Mouse (Mus musculus): ENCODE results near the gene Krt1.
A peak's percentile ranks its signal among the peaks of the same experiment; 100 is the strongest.

The Krt1 gene

GRCm38 (mm10) chr15:101850694-101851093, at the start of gene Krt1:
Krt1 (minus strand) TSS chr15:101850794.
- no peak for DNase-seq (ENCODE audit: low spot score)

DNA sequence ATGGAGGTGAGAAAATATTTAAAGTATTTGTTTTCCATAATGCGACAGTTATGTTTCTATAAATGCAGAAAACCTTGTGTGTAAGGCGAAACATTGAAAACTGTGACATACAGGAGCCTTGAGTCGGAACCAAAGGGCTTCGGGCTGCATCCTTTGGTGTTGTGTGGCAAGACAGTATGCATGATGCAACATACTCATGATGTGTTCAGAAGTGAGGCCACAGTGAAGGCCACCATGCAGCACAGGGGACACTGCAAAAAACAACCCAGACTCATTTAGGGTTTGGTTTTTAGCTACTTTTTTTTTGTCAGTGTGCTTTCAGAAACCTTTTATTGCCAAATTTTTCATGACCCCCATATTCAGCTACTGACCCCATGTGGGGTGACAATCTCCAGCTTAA, 44.6 kb upstream of the Krt1 start:
- DNase-seq (ENCODE audit: low spot score) = no peak

DNA sequence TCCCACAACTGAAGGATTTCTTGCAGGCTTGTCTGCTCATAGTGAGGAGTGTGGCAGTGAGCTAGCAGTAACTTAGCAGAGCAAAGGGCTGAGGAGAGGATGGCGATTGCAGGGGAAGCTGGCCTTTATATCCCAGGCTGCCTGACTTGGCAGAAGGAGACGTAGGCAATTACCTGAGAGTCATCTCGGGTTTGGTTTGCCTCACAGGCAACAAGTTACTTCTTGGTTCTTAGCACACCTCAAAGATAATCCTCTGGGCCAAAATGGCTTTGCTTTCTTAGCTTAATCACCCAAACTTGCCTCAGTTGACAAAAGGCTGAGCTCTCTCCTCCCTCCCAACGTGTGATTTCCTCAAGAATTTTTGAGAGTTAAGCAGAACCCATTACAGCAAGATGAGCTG, 42.2 kb upstream of the Krt1 start, which contains the start of gene Krt76:
TSS of gene Krt76 (minus strand) at position 101 of the 400 bp plus-strand sequence.
- DNase-seq (ENCODE audit: low spot score) = no peak

- peak; percentile 13 for DNase-seq (ENCODE audit: low spot score)
Measured at GRCm38 (mm10) chr15:101879776-101880175, 29.2 kb upstream of the Krt1 start.

GRCm38 (mm10) chr15:101878041-101878440, 27.4 kb upstream of the Krt1 start:
- no peak for DNase-seq (ENCODE audit: low spot score)

- DNase-seq (ENCODE audit: low spot score) = no peak
Measured at GRCm38 (mm10) chr15:101874383-101874782, 23.8 kb upstream of the Krt1 start.

- no peak for DNase-seq (ENCODE audit: low spot score)
Measured at GRCm38 (mm10) chr15:101873231-101873630, 22.6 kb upstream of the Krt1 start.

DNA sequence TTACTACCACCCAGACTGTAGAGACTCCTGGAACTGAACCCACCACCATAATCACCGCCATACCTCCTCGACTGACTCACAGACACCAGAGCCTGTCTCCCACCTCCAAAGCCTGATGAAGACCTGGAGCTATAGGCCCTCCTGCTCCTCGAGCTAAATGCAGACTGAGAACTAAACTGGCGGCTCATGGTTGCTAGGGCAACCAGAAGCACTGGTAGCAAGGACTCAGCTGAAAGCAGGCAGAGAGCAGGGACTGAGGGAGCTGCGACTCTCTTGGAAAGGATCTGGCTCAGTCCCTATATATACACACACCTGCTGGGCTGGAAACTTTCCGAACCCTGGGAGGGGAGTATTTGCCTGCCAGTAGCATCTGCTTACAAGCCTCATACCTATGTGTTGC, 18.8 kb upstream of the Krt1 start, which contains the start of gene Krt77:
TSS of gene Krt77 (minus strand) at position 275 of the 400 bp plus-strand sequence.
- DNase-seq (ENCODE audit: low spot score) = no peak

DNA sequence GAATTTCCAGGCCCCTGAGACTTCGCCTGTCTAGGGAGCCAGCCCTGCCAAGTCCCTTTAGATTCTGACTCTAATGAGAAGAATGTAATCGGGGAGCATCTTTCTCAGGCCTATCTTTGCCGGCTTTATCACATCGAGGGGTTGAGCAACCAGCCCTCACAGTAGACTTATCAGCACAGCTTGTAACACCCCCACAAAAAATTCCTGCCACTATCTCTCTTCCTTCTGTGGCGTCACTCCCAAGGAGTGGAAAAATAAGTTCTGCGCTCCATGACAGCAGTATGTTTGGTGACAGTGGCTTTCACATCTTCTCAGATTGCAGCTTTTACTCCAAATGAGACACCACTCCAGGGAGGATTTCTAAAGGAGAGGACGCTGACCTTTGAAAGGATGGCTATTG, 16.2 kb upstream of the Krt1 start:
- DNase-seq (ENCODE audit: low spot score) = no peak

GRCm38 (mm10) chr15:101860421-101861130, 10.0 kb upstream of the Krt1 start:
- no peak for DNase-seq (ENCODE audit: low spot score)

DNA sequence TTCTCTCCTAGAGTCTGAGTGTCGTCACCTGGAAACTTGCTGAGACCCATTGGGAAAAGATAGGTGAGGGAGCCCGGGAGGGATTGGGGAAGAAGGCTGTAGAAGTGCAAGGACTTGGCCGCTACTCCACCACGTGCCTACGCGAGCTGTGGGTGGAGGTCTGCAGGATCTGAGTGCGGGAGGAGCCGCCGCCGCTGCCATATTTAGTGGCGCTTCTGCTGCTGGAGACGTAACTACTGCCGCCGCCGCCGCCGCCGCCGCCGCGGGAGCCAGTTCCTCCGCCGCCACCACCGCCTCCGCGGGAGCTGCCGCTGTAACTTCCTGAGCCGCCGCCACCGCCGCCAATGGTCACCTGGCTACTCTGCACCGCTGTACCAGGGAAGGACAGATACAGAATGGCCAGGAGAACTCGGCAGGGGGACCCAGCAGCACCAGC, 9.2 kb upstream of the Krt1 start:
- DNase-seq (ENCODE audit: low spot score) = peak; percentile 14

- no peak for DNase-seq (ENCODE audit: low spot score)
Measured at GRCm38 (mm10) chr15:101858673-101859425, 8.3 kb upstream of the Krt1 start.

DNA sequence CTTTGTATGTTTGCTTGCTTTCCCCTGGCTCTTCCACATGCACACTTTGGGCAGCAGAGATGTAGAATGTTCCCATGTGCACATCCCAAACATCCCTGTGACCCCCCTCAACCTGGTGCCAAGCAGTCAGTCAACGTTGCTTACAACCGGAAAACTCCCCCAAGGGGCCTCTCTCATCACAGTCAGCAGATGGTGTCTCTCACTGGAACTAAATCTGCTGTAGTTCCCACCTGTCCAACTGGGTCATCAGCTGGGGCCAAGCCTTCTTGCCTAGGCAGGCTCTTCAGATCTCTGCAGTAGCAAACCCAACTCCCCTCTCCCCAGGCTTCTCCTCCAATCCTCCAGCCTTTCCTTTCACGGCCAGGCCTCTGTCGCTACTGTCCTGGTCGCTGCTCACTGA, 6.1 kb upstream of the Krt1 start:
- DNase-seq (ENCODE audit: low spot score) = no peak

DNA sequence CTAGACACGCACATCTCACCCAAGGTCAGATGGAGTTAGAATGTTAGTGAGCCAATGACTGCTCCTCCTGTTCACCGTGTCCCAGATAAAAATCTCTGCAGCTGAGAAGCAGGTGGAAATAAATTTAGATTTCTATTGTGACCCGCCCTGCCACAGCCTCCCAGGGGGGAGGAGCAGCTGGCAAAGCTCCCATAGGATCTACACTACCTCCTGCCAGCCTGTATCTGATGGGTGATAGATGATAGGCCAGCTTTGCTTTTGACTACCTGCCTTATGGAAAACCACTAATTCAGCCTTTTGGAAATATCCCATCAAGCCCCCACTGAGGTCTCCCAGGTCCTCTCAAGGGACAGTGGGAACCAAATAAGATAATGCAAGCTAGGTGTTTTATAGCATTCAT, 5.1 kb upstream of the Krt1 start:
- no peak for DNase-seq (ENCODE audit: low spot score)

DNA sequence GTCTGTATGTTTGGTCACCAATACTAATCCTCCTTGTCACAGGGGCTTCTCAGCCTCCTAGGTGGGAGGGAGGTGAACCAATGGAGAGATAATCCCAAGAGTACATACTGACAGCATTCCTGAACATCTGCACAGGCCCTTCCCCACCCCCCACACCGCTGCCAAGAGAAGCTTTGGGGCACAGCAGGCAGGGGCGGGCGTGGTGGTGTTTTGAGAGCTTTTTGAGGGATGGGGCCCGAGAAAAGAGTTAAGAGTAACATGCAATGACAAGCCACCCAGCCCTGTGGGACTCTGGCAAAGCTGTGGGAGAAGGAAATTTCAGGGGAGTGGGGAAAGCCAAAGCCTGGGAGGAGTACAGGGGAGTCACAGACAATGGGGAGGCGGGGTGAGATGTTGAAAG, 3.7 kb upstream of the Krt1 start:
- DNase-seq (ENCODE audit: low spot score) = no peak

DNA sequence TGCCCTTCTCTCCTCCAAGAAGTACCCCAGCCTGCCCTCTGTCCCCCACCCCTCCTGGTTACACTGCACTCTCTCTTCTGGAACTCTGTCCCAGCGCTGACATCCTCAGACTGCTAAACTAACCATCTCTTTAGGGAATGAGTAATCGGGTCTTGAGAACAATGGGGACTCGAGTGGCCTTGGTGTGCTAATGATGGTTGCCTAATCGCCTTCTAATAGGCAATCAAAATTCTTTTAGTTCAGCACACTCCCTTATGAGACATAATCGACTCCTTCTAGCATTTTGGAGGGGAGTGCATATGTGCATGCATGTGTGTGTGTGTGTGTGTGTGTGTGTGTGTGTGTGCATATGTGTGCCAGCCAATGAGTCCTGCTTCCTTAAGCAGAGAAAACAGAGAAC, 2.0 kb upstream of the Krt1 start:
- no peak for DNase-seq (ENCODE audit: low spot score)

DNA sequence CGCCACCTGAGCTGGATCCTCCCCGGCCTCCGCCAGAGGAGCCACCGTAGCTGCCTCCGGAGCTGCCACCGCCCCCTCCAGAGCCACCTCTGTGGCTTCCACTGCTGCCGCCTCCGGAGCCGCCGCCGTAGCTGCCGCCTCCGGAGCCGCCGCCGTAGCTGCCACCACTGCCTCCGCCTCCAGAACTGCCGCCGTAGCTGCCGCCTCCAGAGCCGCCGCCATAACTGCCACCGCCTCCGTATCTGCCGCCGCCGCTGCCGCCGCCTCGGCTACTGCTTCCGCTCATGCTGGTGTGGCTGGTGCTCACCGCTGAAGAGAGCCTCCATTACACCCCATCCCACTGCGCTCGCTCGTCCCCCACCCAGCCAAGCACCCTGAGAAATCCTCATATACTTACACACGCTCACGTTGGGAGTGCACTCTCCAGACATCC, 4.6 kb downstream of the Krt1 start:
- peak; percentile 7 for DNase-seq (ENCODE audit: low spot score)

DNA sequence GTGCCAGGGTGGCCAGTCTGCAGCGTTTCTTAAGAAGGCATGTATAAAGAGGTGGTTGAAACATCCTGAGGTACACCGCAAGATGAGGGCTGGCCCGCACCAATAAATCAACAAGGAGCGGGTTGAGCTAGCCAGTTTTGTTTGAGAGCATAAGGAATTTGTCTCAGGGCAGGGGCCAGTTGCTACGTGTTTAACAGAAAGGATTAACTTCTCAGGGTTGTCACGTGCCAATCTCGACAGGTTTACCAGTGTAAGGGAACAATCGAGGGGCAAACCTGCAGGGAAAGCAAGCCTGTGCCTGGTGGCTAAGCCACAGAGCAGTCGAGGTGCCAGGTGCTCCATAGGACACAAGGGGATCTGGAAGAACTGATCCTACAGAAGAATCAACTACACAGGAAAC, 7.4 kb downstream of the Krt1 start:
- DNase-seq (ENCODE audit: low spot score) = no peak

GRCm38 (mm10) chr15:101834784-101835328, 15.7 kb downstream of the Krt1 start:
- no peak for DNase-seq (ENCODE audit: low spot score)

DNA sequence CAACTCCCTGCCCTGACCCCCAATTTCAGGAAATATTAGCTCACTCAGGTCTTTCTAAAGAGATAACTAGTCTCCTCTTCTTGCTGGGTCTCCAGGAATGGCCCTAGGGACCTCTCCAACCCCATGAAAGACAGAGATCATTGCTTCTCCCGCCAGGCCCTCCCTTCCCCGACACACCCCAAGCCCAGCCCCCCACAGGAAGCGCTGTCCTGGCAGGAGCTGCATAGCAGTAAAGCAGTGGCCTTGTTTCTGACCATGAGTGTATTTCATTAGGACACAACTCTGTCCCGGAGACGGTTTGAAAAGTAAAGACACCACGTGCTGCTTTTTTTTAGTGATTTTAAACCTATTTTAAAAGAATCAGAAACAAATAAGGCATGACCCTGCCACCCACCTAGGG, 17.5 kb downstream of the Krt1 start:
- DNase-seq (ENCODE audit: low spot score) = no peak

DNA sequence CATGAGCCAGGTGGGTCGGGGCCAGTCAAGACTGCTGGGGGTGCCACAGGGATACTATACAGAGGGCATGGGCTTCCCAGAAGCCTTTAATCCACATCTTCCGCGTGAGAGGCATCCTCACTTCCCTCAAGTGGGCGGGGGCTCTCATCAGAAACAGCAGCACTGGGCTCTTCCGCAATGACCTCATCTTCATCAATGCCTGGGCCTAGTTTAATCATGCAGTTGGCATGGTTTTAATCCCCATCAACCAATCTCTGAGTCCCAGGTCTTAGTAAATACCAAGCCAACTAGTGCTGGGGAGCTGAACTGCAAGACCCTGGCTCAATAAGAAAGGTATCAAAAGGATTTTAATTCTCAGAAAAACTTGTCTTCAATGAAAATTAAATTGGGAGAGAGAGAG, 21.2 kb downstream of the Krt1 start:
- DNase-seq (ENCODE audit: low spot score) = no peak

DNA sequence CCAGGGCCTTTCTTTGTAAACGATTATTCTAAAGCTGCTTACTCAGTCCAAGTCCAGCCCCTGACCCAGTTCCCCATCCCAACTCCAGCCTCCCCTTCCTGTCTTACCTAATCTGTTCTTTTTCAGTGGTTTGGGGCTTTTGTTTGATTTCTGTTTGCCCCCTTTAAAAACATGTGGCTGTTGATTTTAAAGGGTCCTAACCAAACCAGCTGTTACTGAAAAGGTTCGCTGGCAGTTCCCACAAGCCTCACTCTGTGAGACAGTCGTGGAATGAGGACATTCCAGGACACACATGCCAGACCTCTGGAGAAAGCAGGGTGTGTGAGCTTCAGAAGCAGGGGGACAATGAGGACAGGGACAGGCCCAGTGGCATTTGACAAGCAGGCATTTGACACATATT, 28.8 kb downstream of the Krt1 start:
- no peak for DNase-seq (ENCODE audit: low spot score)

DNA sequence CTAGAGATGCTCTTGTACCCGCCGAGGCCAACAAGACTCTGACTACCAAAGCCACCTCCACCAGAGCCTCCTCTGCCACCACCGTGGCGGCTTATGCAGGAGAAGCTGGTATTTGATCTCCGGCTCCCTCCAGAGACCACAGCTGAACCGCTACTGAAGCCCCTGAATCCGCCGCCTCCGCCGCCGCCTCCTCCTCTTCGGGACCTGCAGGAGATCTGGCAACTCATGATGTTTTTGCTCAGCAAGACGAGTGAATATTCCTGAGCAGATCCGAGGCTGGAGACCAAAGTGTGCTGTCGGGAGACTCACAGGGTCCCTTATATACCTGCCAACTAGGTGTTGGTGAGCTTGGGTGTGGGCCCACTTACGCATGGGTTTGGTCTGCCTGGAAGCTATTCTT, 32.7 kb downstream of the Krt1 start, which contains the start of gene Krt2:
TSS of gene Krt2 (minus strand) at position 295 of the 400 bp plus-strand sequence.
- no peak for DNase-seq (ENCODE audit: low spot score)

Measured in yolk sac, embryonic 10.5 days (tissue).